Mouse (Mus musculus) lung, postnatal 14 days (tissue): ENCODE measurements around the gene Nek8.
"Not testable (repeated sequence)": the region's sequence is repeated elsewhere in the genome, so short reads cannot be mapped to it uniquely, and the experiment has no call there.

Source experiments
- DNase-seq: peaks from one replicate; pipeline ENCODE4 v3.0.0; 2021

Gene Nek8

GRCm38 (mm10) chr11:78176402-78176862, at the start of gene Nek8, which contains the start of gene Tlcd1:
Gene Nek8 (minus strand): TSS chr11:78176675.
Gene Tlcd1 (plus strand): TSS chr11:78176711.
- peak; percentile 93 for DNase-seq

GRCm38 (mm10) chr11:78223586-78223985, 47.1 kb upstream of the Nek8 start:
- DNase-seq, result no peak

- DNase-seq, result no peak
These were observed 39.3 kb upstream of the Nek8 start for GRCm38 (mm10) chr11:78215709-78216317.

- DNase-seq, result peak; percentile 14
These were observed 36.8 kb upstream of the Nek8 start for GRCm38 (mm10) chr11:78213086-78213817.

GRCm38 (mm10) chr11:78211513-78211912, 35.0 kb upstream of the Nek8 start:
- no peak for DNase-seq

- no peak for DNase-seq
These were observed 34.1 kb upstream of the Nek8 start for GRCm38 (mm10) chr11:78210615-78211014.

- DNase-seq, result no peak
These were observed 33.4 kb upstream of the Nek8 start for GRCm38 (mm10) chr11:78209886-78210285.

- no peak for DNase-seq
These were observed 30.7 kb upstream of the Nek8 start for GRCm38 (mm10) chr11:78207190-78207589.

- no peak for DNase-seq
These were observed 29.1 kb upstream of the Nek8 start for GRCm38 (mm10) chr11:78205361-78206206.

- no peak for DNase-seq
These were observed 27.8 kb upstream of the Nek8 start for GRCm38 (mm10) chr11:78204287-78204686.

- no peak for DNase-seq
These were observed 25.9 kb upstream of the Nek8 start for GRCm38 (mm10) chr11:78202372-78202771.

GRCm38 (mm10) chr11:78195101-78195863, 18.8 kb upstream of the Nek8 start:
- DNase-seq, result no peak

GRCm38 (mm10) chr11:78194411-78195100, 18.1 kb upstream of the Nek8 start:
- DNase-seq, result peak; percentile 86

GRCm38 (mm10) chr11:78193113-78193512, 16.6 kb upstream of the Nek8 start, which contains the start of gene Proca1:
Gene Proca1 (plus strand): TSS chr11:78193392.
- no peak for DNase-seq

GRCm38 (mm10) chr11:78190041-78190440, 13.6 kb upstream of the Nek8 start:
- no peak for DNase-seq

- peak; percentile 70 for DNase-seq
These were observed 13.0 kb upstream of the Nek8 start for GRCm38 (mm10) chr11:78189234-78190040.

GRCm38 (mm10) chr11:78188331-78189233, 12.1 kb upstream of the Nek8 start, which contains the start of gene Rab34:
Gene Rab34 (plus strand): TSS chr11:78188430.
- DNase-seq, result peak; percentile 79

- not testable (repeated sequence) for DNase-seq
These were observed 8.2 kb upstream of the Nek8 start for GRCm38 (mm10) chr11:78184702-78185101.

- DNase-seq, result no peak
These were observed 7.5 kb upstream of the Nek8 start for GRCm38 (mm10) chr11:78183884-78184514.
